Mouse (Mus musculus) midbrain, embryonic 15.5 days (tissue): ENCODE results near the gene Ssh2. TPM values are rescaled to one million over a fixed set of nuclear protein-coding genes. Genes with fewer than 3 reads are reported as not detected.

Experiments
- ATAC-seq: fragments of 200-750 bp; cut with Nextera tagmentation; replicated peaks from 2 replicates; pipeline ENCODE4 v1.8.0; 2017; ENCODE audit warnings: moderate TSS enrichment
- H3K27ac ChIP-seq: fragments of 300-500 bp; sonication (generic); 2 replicates; pipeline ENCODE4 v1.5.1; 2015; ENCODE audit warnings: mild to moderate bottlenecking, inconsistent platforms
- H3K27me3 ChIP-seq: fragments of 300-500 bp; sonication (generic); replicated peaks from 2 replicates; pipeline ENCODE4 v1.6.1; 2015; ENCODE audit warnings: inconsistent platforms
- H3K36me3 ChIP-seq: fragments of 300-500 bp; sonication (generic); replicated peaks from 2 replicates; pipeline ENCODE4 v1.6.1; 2015; ENCODE audit warnings: inconsistent platforms
- H3K4me1 ChIP-seq: fragments of 300-500 bp; sonication (generic); 2 replicates; pipeline ENCODE4 v1.6.1; 2015; ENCODE audit warnings: inconsistent platforms
- H3K4me2 ChIP-seq: fragments of 300-500 bp; sonication (generic); 2 replicates; pipeline ENCODE4 v1.6.1; 2015; ENCODE audit warnings: inconsistent platforms, mild to moderate bottlenecking, moderate library complexity
- H3K4me3 ChIP-seq: fragments of 300-500 bp; sonication (generic); 2 replicates; pipeline ENCODE4 v1.5.1; 2015; ENCODE audit warnings: mild to moderate bottlenecking, inconsistent platforms
- H3K9ac ChIP-seq: fragments of 300-500 bp; sonication (generic); 2 replicates; pipeline ENCODE4 v1.6.1; 2015; ENCODE audit warnings: mild to moderate bottlenecking, inconsistent platforms
- H3K9me3 ChIP-seq: fragments of 300-500 bp; sonication (generic); 2 replicates; pipeline ENCODE4 v1.6.1; 2016; ENCODE audit warnings: inconsistent platforms
- WGBS: fragments of 180-500 bp; shearing (Covaris S2); methylation state at CpG from one replicate; pipeline ENCODE4 v1.1.7; 2015; ENCODE audit warnings: mixed read lengths; 5-methylcytosine and 5-hydroxymethylcytosine counted together
- polyA plus RNA-seq: library from polyadenylated mRNA; unstranded; fragments of >200 nt; fragmentation: Nextera tagmentation; extraction: Ambion mirVana; gene quantifications from 2 replicates; pipeline ENCODE4 v1.2.1, GENCODE M21; 2015

The Ssh2 gene
- polyA plus RNA-seq, 1 experiment from 2014 or later: 21.1 TPM

GRCm38 (mm10) chr11:77492311-77492871 is 276.3 kb downstream of the Ssh2 start:
- Histone ChIP-seq H3K36me3 (no peaks in the 10 kb centered on the region), H3K4me1 (peaks cover 73% of the 10 kb centered on the region), H3K27ac (peak overlapping the region; percentile 95), H3K9ac (peak overlapping the region; percentile 97), H3K4me3 (peak overlapping the region; percentile 97), H3K4me2 (peak overlapping the region; percentile 94), H3K27me3 (no peaks in the 10 kb centered on the region), H3K9me3 (no peaks in the 10 kb centered on the region)
- no peak for ATAC-seq
- WGBS: under 1% methylated on average over 18 of the region's 18 CpGs

- Histone ChIP-seq H3K4me1 (peaks cover 71% of the 10 kb centered on the region), H3K4me2 (peak overlapping the region; percentile 94), H3K9me3 (no peaks in the 10 kb centered on the region), H3K27ac (peak overlapping the region; percentile 95), H3K36me3 (no peaks in the 10 kb centered on the region), H3K27me3 (no peaks in the 10 kb centered on the region), H3K9ac (peak overlapping the region; percentile 97), H3K4me3 (peak overlapping the region; percentile 97)
- WGBS: 0% methylated on average over 30 of the region's 32 CpGs
- ATAC-seq: peak; percentile 79
These were observed 276.8 kb downstream of the Ssh2 start for GRCm38 (mm10) chr11:77492911-77493332.

DNA sequence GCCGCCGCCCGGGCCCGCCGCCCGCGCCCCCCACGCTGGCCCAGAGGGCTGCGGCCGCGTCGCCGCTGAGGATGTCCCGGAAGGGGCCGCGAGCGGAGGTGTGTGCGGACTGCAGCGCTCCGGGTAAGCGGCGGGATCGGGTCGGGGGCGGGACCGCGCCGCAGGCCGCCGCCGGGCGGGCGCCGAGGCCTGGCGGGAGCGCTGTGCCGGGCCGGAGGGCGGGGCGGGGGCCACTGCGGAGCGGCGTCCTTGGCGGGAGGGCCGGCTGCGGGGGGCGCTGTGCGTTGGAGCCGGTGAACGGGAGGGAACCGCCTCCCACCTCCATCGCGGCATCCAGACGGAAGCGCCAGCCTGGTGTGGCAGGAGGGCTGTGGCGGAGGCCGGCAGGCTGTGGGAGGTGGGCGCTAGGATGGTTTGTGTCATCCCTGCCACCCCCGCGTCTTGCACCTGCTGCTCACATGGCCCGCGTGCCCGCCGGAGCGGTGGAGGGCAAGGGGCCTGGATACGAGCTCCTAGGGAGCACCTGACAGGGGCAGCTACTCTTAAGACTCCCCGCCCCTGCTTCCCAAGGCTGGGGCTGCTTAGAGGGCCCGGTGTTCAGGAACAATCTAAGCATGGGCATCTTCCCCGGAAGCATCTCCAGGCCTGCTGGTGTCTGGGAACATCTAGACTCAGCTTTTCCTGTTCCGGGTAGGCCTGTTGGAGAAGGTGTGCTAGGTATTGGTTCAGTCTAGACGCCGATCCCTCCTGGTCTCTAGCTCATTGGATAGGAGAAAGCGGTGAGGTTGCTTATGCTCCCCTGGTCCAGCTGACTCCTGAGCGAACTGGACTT is 277.6 kb downstream of the Ssh2 start, which contains the start of gene Git1:
Gene Git1 (plus strand): TSS at position 51 of the 832 bp plus-strand sequence.
- Histone ChIP-seq H3K9me3 (no peaks in the 10 kb centered on the region), H3K4me1 (peaks cover 71% of the 10 kb centered on the region), H3K27me3 (no peaks in the 10 kb centered on the region), H3K36me3 (no peaks in the 10 kb centered on the region), H3K4me3 (peak within 1 kb of the TSS; percentile 97), H3K9ac (peak within 1 kb of the TSS; percentile 97), H3K4me2 (peak within 1 kb of the TSS; percentile 94), H3K27ac (peak within 1 kb of the TSS; percentile 95)
- no peak for ATAC-seq
- 2% methylated on average over 48 of the region's 74 CpGs for WGBS

DNA sequence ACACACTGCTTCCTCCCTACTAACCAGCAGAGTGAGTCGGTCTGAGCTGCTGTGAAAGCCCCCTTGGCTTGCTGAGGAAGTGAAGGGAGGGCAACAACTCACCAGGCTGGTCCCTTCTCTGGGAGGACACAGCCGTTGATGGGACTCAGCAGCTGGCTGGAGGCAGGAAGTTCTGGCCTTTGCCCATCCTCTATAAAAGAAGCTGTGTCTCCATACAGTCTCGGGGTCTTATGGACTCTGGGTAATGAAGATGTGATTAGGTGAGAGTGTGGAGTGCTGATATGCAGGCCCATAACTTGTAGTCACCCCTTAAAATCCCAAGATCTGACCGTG is 278.2 kb downstream of the Ssh2 start:
- H3K4me1 ChIP-seq: peaks cover 70% of the 10 kb centered on the region
- H3K27ac ChIP-seq: peak overlapping the region; percentile 90
- no peak for ATAC-seq
- H3K27me3 ChIP-seq: no peaks in the 10 kb centered on the region
- 37% methylated on average over 4 of the region's 4 CpGs for whole genome bisulfite sequencing
- H3K9ac ChIP-seq: peak overlapping the region; percentile 97
- no peaks in the 10 kb centered on the region for H3K9me3 ChIP-seq
- no peaks in the 10 kb centered on the region; the same call in 1 of the 2 replicates for H3K36me3 ChIP-seq
- peak overlapping the region; percentile 97 for H3K4me3 ChIP-seq
- H3K4me2 ChIP-seq: peak overlapping the region; percentile 94

- Histone ChIP-seq H3K27ac (no peak overlapping the region), H3K4me1 (peaks cover 70% of the 10 kb centered on the region), H3K36me3 (peaks cover 2% of the 10 kb centered on the region; the same call in 1 of the 2 replicates), H3K9ac (peak overlapping the region; percentile 97), H3K4me3 (peak overlapping the region; percentile 97), H3K9me3 (no peaks in the 10 kb centered on the region), H3K27me3 (no peaks in the 10 kb centered on the region), H3K4me2 (peak overlapping the region; percentile 94)
- ATAC-seq: no peak
- WGBS: 68% methylated on average over 6 of the region's 6 CpGs
These were observed 278.7 kb downstream of the Ssh2 start for GRCm38 (mm10) chr11:77494782-77495181.

DNA sequence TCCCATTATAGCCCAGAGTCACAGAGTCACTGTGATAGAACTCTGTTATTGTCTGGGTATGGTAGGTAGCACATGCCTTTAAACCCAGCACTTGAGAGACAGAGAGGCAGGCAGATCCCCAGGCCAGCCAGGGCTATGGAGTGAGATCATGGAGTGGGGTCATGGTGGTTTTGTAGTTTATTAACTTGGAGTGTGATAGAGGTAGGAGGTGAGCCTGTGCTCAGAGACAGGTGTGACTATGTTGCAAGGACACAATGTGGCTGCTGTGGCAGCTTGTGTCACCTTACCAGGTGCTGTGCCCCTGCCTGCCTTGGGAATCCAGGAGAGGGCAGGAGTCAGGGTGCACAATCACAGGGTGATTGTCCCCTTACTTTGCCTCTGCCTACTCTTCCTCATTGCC is 279.4 kb downstream of the Ssh2 start:
- Histone ChIP-seq H3K4me3 (no peak overlapping the region), H3K4me1 (peaks cover 68% of the 10 kb centered on the region), H3K27me3 (no peaks in the 10 kb centered on the region), H3K27ac (no peak overlapping the region), H3K36me3 (peaks cover 9% of the 10 kb centered on the region; the same call in 1 of the 2 replicates), H3K9ac (peak overlapping the region; percentile 97; the same call in 1 of the 2 replicates), H3K4me2 (peak overlapping the region; percentile 94; the same call in 1 of the 2 replicates), H3K9me3 (no peaks in the 10 kb centered on the region)
- ATAC-seq: no peak

GRCm38 (mm10) chr11:77497341-77497756 is 281.3 kb downstream of the Ssh2 start:
- H3K4me3 ChIP-seq: no peak overlapping the region
- no peak overlapping the region for H3K9ac ChIP-seq
- H3K4me2 ChIP-seq: no peak overlapping the region
- H3K36me3 ChIP-seq: peaks cover 11% of the 10 kb centered on the region; the same call in 1 of the 2 replicates
- no peak for ATAC-seq
- H3K27me3 ChIP-seq: no peaks in the 10 kb centered on the region
- H3K9me3 ChIP-seq: no peaks in the 10 kb centered on the region
- no peak overlapping the region for H3K27ac ChIP-seq
- 20% methylated on average over 6 of the region's 6 CpGs for WGBS
- H3K4me1 ChIP-seq: peaks cover 60% of the 10 kb centered on the region

GRCm38 (mm10) chr11:77497851-77498250 is 281.8 kb downstream of the Ssh2 start:
- no peak for ATAC-seq

DNA sequence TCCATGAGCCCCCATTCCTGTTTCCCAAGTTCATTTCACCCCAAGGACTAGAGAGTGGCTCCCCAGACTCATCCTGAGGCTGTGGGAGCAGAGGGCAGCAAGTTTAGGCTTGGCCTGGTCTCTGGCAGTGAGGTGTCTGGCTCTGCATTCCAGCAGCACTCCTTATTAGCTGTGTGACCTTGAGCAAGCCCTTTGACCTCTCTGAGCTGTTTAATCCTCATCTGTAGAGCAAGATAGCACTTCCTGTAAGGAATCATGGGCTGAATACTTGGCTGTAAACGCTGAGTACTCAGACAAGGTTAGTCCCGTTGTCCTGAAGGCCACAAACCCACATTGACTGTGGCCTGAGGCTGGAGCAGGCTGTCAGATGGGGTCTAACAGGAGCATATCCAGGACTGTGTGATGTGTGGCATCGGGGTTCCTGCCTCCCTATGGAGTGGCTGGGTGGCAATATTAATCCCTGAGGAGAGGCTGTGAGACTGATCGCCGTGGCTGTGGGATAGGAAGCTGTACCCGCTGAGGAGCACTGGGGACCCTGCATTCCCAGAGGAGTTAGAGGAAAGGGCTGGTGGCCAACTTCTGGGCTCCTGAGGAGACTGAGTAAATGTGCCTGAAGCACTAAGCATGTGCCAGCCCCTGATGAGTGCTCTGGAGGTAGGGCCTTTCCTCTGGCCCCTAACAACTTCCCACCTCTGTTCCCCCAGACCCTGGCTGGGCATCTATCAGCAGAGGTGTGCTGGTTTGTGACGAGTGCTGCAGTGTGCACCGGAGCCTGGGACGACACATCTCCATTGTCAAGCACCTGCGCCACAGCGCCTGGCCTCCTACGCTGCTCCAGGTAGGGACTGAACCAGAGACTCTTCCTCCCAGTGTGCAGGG is 282.4 kb downstream of the Ssh2 start:
- H3K27me3 ChIP-seq: no peaks in the 10 kb centered on the region
- no peak for ATAC-seq
- no peak overlapping the region for H3K9ac ChIP-seq
- no peaks in the 10 kb centered on the region for H3K9me3 ChIP-seq
- peaks cover 54% of the 10 kb centered on the region for H3K4me1 ChIP-seq
- peaks cover 20% of the 10 kb centered on the region for H3K36me3 ChIP-seq
- WGBS: 61% methylated on average over 12 of the region's 12 CpGs
- no peak overlapping the region for H3K27ac ChIP-seq
- H3K4me2 ChIP-seq: no peak overlapping the region
- H3K4me3 ChIP-seq: no peak overlapping the region

More at GRCm38 (mm10) chr11:77497851-77498250, 281.8 kb downstream of the Ssh2 start:
- H3K27me3 ChIP-seq: no peaks in the 10 kb centered on the region
- peaks cover 14% of the 10 kb centered on the region for H3K36me3 ChIP-seq
- H3K4me1 ChIP-seq: peaks cover 55% of the 10 kb centered on the region
- no peak overlapping the region for H3K4me3 ChIP-seq
- no peak overlapping the region for H3K4me2 ChIP-seq
- no peak overlapping the region for H3K9ac ChIP-seq
- peak overlapping the region; percentile 23; the same call in 1 of the 2 replicates for H3K27ac ChIP-seq
- WGBS: 28% methylated on average over 4 of the region's 4 CpGs
- H3K9me3 ChIP-seq: no peaks in the 10 kb centered on the region

GRCm38 (mm10) chr11:77499354-77499753 is 283.3 kb downstream of the Ssh2 start:
- Histone ChIP-seq H3K4me2 (no peak overlapping the region), H3K27ac (no peak overlapping the region), H3K9me3 (no peaks in the 10 kb centered on the region), H3K4me1 (peaks cover 49% of the 10 kb centered on the region), H3K36me3 (peaks cover 29% of the 10 kb centered on the region), H3K27me3 (no peaks in the 10 kb centered on the region), H3K4me3 (no peak overlapping the region), H3K9ac (no peak overlapping the region)
- 88% methylated on average over 7 of the region's 7 CpGs for WGBS
- ATAC-seq: no peak

- H3K9me3 ChIP-seq: no peaks in the 10 kb centered on the region
- H3K4me2 ChIP-seq: no peak overlapping the region
- H3K9ac ChIP-seq: no peak overlapping the region
- no peak overlapping the region for H3K4me3 ChIP-seq
- no peaks in the 10 kb centered on the region for H3K27me3 ChIP-seq
- H3K27ac ChIP-seq: no peak overlapping the region
- peaks cover 36% of the 10 kb centered on the region for H3K4me1 ChIP-seq
- 77% methylated on average over 17 of the region's 17 CpGs for WGBS
- peaks cover 41% of the 10 kb centered on the region for H3K36me3 ChIP-seq
- no peak for ATAC-seq
These were observed 284.6 kb downstream of the Ssh2 start for GRCm38 (mm10) chr11:77500361-77501325.
